Mouse (Mus musculus) cerebellum, adult 2 months (tissue): ENCODE measurements at regions not wholly inside any gene's neighbourhood (a gene's known extent, or its start where the extent isn't known, plus 50 kb on each side); places are given as distances from the start of the nearest gene placed in this dataset.

Experiments
- CTCF ChIP-seq: fragments of 200-500 bp; IDR thresholded peaks from 2 replicates; pipeline ENCODE4 v1.5.1; 2011; ENCODE audit warnings: low read depth, mild to moderate bottlenecking, control low read depth, low read length, moderate library complexity, borderline replicate concordance; ENCODE audit not compliant: insufficient read depth
- POLR2A ChIP-seq: fragments of 200-500 bp; IDR thresholded peaks from 2 replicates; pipeline ENCODE4 v1.6.1; 2011; ENCODE audit warnings: low read length, control low read depth, borderline replicate concordance; ENCODE audit not compliant: insufficient read depth

DNA sequence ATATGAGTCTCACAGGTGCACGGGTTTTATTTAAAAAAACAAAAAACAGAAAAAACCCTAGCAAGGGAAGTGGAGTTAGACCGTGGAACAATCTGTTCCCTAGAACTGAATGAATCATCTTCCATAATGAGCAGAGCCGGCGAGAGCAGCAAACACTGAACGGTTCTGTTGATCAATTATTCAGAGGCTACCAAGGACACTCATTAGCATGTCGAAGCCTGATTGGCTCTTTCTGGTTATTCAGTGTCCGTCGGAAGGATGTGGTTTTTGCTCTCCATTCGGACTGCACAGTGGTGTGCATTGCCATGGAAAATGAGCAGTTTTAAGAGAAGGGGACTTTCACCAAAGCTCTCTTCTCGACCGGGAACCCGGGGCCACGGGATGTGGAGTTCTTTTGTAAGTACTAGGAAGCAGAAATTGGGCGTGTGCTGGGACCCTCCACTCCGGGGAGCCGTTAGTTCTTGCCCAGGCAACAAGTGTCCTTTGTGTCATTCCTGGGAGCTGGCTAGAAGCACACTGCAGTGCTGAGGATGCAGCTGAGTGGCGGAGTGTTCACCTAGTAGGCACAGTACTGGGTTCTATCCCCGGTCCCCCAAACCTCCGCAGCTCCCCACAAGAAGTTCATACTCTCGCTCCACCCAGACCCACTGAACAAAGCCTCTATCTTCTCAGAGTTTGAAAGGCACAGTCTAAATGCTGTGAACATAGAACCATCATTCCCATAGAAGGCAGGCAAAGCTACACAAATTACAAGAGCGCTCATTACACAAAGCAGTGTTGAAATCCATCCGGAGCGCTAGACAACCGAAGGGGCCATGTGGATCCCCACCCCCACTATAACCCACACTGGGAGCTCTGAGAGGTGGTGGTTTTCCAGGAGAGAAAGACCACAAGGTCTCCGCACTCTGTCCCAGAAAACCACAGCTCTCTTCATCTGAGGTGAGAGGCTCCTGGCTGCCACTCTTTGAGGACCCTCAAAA, 83.9 kb upstream of the Zfp366 start:
- TF ChIP-seq CTCF, result no peak
- TF ChIP-seq POLR2A, result no peak
